Mouse (Mus musculus): ENCODE data around the gene Plcb1. TPM values are rescaled to one million over a fixed set of nuclear protein-coding genes. Genes with fewer than 3 reads are reported as not detected.

Plcb1 gene
- polyA plus RNA-seq, 1 experiment: 66.5 TPM

DNA sequence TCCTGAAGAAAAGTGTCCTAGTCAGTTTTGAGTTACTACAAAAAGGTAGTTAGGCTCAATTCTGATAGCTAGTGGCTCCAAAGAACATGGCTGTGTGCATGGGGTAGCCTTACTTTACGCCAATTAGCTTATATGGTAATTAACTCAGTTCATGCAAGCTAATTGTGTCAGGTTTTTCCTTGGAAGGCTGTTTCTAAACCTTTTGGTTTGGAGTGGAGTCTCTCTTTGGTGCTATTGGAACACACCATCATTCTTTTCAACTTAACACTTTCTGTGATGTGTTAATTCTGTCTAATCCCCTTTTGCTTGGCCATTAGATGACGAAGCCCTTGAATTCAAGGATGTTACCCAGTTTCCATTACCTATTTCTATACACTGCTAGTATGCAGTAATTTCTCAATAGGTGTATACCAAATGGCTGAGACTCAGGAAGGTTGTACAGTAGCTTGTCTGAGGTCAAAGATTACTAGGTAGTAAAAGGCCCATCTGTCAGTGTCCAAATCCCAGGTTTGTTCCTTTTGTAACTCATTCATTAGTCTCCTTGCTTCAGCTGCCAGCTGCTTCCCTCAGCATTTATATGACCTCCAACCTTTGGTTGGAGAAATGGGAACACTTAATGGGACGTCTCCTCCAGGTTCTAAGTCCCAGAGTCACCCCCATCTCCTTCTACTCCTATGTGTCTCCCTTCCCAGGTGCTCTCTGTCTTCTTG is 42.1 kb downstream of the Plcb1 start:
- Histone ChIP-seq H3K4me3 (ENCODE audit: insufficient read depth, low read length) (no peak overlapping the region), H3K27ac (ENCODE audit: insufficient read depth, low read length) (no peak overlapping the region), H3K4me1 (ENCODE audit: control insufficient read depth, insufficient read depth, low read length) (peaks cover 8% of the 10 kb centered on the region)
- TF ChIP-seq CTCF (IDR thresholded peaks at IDR 0.05; ENCODE audit: extremely low read depth, insufficient read depth, low read length): no peak
- TF ChIP-seq POLR2A (IDR thresholded peaks at IDR 0.05; ENCODE audit: extremely low read depth, insufficient read depth, low read length): no peak

- Histone ChIP-seq H3K27ac (ENCODE audit: insufficient read depth, low read length) (no peak overlapping the region), H3K4me3 (ENCODE audit: insufficient read depth, low read length) (no peak overlapping the region), H3K4me1 (ENCODE audit: control insufficient read depth, insufficient read depth, low read length) (peaks cover 6% of the 10 kb centered on the region)
- TF ChIP-seq POLR2A (IDR thresholded peaks at IDR 0.05; ENCODE audit: extremely low read depth, insufficient read depth, low read length) (no peak), CTCF (IDR thresholded peaks at IDR 0.05; ENCODE audit: extremely low read depth, insufficient read depth, low read length) (no peak)
These were observed 46.0 kb downstream of the Plcb1 start for GRCm38 (mm10) chr2:134831861-134832260.

DNA sequence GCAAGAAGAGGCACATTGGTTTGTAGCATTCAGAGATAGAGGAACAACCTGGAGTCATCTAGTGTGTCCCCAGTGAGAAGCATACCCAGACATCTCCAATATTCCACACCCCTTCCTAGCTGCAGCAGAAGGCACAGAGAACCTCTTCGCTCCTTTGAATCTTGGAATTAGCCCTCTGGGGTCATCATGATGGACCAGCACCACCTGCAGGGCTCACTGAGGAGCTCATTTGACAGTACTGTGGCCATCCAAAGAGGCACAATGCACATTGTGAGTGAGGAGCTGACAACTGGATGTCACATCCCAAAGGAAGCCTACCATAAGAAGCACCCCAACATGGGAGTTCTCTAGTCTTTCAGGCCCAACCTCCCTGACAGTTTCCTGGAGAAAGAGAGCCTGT is 50.2 kb downstream of the Plcb1 start:
- Histone ChIP-seq H3K4me3 (ENCODE audit: insufficient read depth, low read length) (no peak overlapping the region), H3K4me1 (ENCODE audit: control insufficient read depth, insufficient read depth, low read length) (peaks cover 5% of the 10 kb centered on the region), H3K27ac (ENCODE audit: insufficient read depth, low read length) (no peak overlapping the region)
- TF ChIP-seq POLR2A (IDR thresholded peaks at IDR 0.05; ENCODE audit: extremely low read depth, insufficient read depth, low read length): no peak
- no peak for TF ChIP-seq CTCF (IDR thresholded peaks at IDR 0.05; ENCODE audit: extremely low read depth, insufficient read depth, low read length)

GRCm38 (mm10) chr2:134838185-134838584 is 52.3 kb downstream of the Plcb1 start:
- Histone ChIP-seq H3K27ac (ENCODE audit: insufficient read depth, low read length) (no peak overlapping the region), H3K4me1 (ENCODE audit: control insufficient read depth, insufficient read depth, low read length) (peaks cover 3% of the 10 kb centered on the region), H3K4me3 (ENCODE audit: insufficient read depth, low read length) (no peak overlapping the region)
- TF ChIP-seq POLR2A (IDR thresholded peaks at IDR 0.05; ENCODE audit: extremely low read depth, insufficient read depth, low read length): no peak

GRCm38 (mm10) chr2:134838888-134839287 is 53.0 kb downstream of the Plcb1 start:
- Histone ChIP-seq H3K4me1 (ENCODE audit: control insufficient read depth, insufficient read depth, low read length) (peaks cover 3% of the 10 kb centered on the region), H3K27ac (ENCODE audit: insufficient read depth, low read length) (no peak overlapping the region), H3K4me3 (ENCODE audit: insufficient read depth, low read length) (no peak overlapping the region)
- no peak for TF ChIP-seq POLR2A (IDR thresholded peaks at IDR 0.05; ENCODE audit: extremely low read depth, insufficient read depth, low read length)
- no peak for TF ChIP-seq CTCF (IDR thresholded peaks at IDR 0.05; ENCODE audit: extremely low read depth, insufficient read depth, low read length)

- peaks cover 5% of the 10 kb centered on the region; the same call in 1 of the 2 replicates for H3K4me1 ChIP-seq (ENCODE audit: control insufficient read depth, insufficient read depth, low read length)
- no peak overlapping the region for H3K4me3 ChIP-seq (ENCODE audit: insufficient read depth, low read length)
- TF ChIP-seq CTCF (IDR thresholded peaks at IDR 0.05; ENCODE audit: extremely low read depth, insufficient read depth, low read length): no peak
- TF ChIP-seq POLR2A (IDR thresholded peaks at IDR 0.05; ENCODE audit: extremely low read depth, insufficient read depth, low read length): no peak
- no peak overlapping the region for H3K27ac ChIP-seq (ENCODE audit: insufficient read depth, low read length)
These were observed 57.0 kb downstream of the Plcb1 start for GRCm38 (mm10) chr2:134842883-134843282.

DNA sequence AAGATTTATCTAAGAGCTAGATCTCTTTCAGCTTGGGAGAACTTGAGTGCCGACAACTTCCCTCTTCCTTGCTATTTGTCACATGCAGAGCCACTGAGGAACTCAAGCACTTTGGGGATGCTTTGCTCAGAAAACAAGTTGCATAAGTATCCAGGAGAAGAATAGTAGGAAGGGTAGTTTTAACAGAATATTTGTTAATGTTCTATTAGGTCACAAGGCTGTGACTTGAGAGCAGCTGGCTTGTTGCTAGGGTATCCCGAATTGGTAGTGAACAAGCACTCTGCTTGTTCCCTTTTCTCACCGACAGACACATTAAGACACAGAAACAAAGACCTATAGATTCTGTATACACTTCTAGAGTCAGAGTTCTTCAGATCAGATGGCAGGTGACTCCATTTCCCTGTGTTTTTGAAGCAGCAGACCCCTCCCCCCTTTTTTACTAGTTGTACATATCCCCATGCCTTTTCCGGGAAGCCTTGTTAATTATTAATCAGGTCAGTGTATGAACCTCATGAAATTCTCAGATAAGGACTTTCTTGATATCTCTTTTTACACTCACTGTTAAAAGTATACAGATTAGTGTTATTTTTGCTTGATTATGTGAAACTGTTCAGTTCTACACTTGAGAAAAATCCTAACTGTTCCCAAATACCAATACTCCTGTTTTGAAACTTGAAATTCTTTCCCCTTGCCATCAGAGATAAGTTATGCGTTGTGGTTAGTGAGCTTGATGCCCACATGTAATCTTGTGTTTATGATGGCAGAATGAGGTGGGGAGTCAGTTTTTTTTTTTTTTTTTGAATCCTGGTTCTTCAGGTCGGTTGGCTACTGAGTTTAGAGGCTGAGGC is 58.7 kb downstream of the Plcb1 start:
- H3K4me1 ChIP-seq (ENCODE audit: control insufficient read depth, insufficient read depth, low read length): peaks cover 5% of the 10 kb centered on the region; the same call in 1 of the 2 replicates
- no peak overlapping the region for H3K4me3 ChIP-seq (ENCODE audit: insufficient read depth, low read length)
- no peak overlapping the region for H3K27ac ChIP-seq (ENCODE audit: insufficient read depth, low read length)
- TF ChIP-seq CTCF (IDR thresholded peaks at IDR 0.05; ENCODE audit: extremely low read depth, insufficient read depth, low read length) (no peak), POLR2A (IDR thresholded peaks at IDR 0.05; ENCODE audit: extremely low read depth, insufficient read depth, low read length) (no peak)

DNA sequence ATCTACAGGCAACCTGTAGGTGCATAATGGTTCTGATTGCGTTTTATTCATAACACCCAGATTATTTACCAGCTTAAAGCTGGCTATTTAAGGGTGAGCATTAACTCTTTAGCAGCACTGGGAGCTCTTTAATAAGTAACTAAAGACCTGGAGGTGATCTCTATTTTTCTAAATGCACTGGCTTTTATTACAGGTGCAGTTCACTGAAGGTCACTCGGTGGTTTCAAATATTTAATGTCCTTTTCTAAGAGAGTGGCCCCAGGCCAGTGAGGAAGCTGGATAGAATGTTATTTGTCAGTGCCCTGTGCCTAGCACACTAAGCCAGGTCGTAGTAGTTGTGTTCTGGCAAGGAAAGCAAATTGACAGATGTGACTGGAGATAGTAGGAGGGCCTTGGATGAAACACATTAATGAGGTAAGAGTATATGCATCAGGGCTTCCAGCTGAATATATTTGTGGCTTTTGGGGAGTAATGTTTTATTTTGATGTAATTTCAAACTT is 59.4 kb downstream of the Plcb1 start:
- Histone ChIP-seq H3K4me1 (ENCODE audit: control insufficient read depth, insufficient read depth, low read length) (peaks cover 5% of the 10 kb centered on the region; the same call in 1 of the 2 replicates), H3K27ac (ENCODE audit: insufficient read depth, low read length) (no peak overlapping the region), H3K4me3 (ENCODE audit: insufficient read depth, low read length) (no peak overlapping the region)
- TF ChIP-seq POLR2A (IDR thresholded peaks at IDR 0.05; ENCODE audit: extremely low read depth, insufficient read depth, low read length) (no peak), CTCF (IDR thresholded peaks at IDR 0.05; ENCODE audit: extremely low read depth, insufficient read depth, low read length) (no peak)

DNA sequence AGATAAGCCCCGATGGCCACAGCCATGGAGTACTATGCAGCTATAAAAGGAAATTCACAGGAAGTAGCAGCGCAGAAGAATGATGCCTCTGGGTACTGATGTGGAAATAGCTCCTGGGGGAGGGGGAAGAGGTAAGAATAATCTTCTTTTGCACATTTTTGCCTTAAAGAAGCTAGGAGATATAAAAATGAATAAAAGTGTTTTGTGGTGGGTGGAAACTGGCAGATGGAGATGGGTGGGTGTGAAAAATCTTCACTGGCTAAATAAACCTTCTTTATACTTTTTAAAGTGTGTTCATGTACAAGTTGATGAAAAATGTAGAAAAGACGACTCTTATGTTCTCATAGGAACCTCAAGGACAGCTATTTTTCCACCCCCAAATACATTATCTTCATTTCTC is 60.7 kb downstream of the Plcb1 start:
- Histone ChIP-seq H3K27ac (ENCODE audit: insufficient read depth, low read length) (no peak overlapping the region), H3K4me3 (ENCODE audit: insufficient read depth, low read length) (no peak overlapping the region), H3K4me1 (ENCODE audit: control insufficient read depth, insufficient read depth, low read length) (peaks cover 6% of the 10 kb centered on the region)
- TF ChIP-seq POLR2A (IDR thresholded peaks at IDR 0.05; ENCODE audit: extremely low read depth, insufficient read depth, low read length): no peak
- no peak for TF ChIP-seq CTCF (IDR thresholded peaks at IDR 0.05; ENCODE audit: extremely low read depth, insufficient read depth, low read length)
